Mouse (Mus musculus) lung, adult 2 months (tissue): ENCODE data around the gene Mutyh.

Source experiments
- CTCF ChIP-seq: fragments of 200-500 bp; IDR thresholded peaks from 2 replicates; pipeline ENCODE4 v1.5.1; 2011; ENCODE audit warnings: mild to moderate bottlenecking, low read length, control low read depth; ENCODE audit not compliant: insufficient read depth
- POLR2A ChIP-seq: fragments of 200-500 bp; IDR thresholded peaks from 2 replicates; pipeline ENCODE4 v1.6.1; 2011; ENCODE audit warnings: low read depth, mild to moderate bottlenecking, control low read depth, low read length, borderline replicate concordance; ENCODE audit errors: extremely low read depth

DNA sequence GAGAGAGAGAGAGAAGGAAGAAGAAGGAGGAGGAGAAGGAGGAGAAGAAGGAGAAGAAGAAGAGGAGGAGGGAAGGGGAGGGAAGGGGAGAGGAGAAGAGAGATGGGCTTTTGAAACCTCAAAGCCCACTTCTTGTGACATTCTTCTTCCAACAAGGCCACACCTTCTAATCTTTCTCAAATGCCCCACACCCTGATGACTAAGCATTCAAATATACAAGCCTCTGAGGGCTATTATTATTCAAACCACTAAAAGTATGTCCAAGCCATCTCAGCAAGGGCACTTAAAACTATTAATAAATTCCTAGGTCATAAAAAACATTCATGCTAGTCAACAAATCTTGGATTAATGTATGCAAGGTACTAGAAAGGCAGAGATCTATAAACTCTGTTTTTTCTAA lies 38.5 kb upstream of the Mutyh start:
- TF ChIP-seq CTCF (no peak), POLR2A (no peak)
